Mouse (Mus musculus) heart, adult 2 months (tissue): ENCODE results near the gene Srp68.

Experiments
- CTCF ChIP-seq: fragments of 200-600 bp; IDR thresholded peaks from 2 replicates; pipeline ENCODE4 v1.8.1; 2022; ENCODE audit warnings: antibody characterized with exemption, mild to moderate bottlenecking, moderate library complexity
- POLR2A ChIP-seq: fragments of 200-500 bp; IDR thresholded peaks from 2 replicates; pipeline ENCODE4 v1.6.1; 2011; ENCODE audit warnings: mild to moderate bottlenecking, low read depth, low read length, control low read depth; ENCODE audit not compliant: insufficient read depth

- no peak for TF ChIP-seq CTCF
- TF ChIP-seq POLR2A: no peak
Measured at GRCm38 (mm10) chr11:116298621-116299020, 24.6 kb upstream of the Srp68 start.
